Mouse (Mus musculus): Measurements from ENCODE around the gene Dmkn.

GRCm38 (mm10) chr7:30804026-30804715, 40.6 kb downstream of the Dmkn start:
- no peak for TF ChIP-seq POLR2A (IDR thresholded peaks at IDR 0.05; ENCODE audit: control insufficient read depth, extremely low read depth, insufficient read depth, low read length, poor library complexity)
- TF ChIP-seq CTCF (IDR thresholded peaks at IDR 0.05; ENCODE audit: borderline replicate concordance, control insufficient read depth, extremely low read depth, insufficient read depth, low read length, poor library complexity), result no peak

All from thymus, adult 2 months (tissue).